Mouse (Mus musculus) kidney, postnatal 10 days (tissue): ENCODE measurements around the gene Tbxas1.

Experiments used
- DNase-seq: peaks from one replicate; pipeline ENCODE4 v3.0.0; 2021; ENCODE audit warnings: mixed read lengths

Gene Tbxas1

DNA sequence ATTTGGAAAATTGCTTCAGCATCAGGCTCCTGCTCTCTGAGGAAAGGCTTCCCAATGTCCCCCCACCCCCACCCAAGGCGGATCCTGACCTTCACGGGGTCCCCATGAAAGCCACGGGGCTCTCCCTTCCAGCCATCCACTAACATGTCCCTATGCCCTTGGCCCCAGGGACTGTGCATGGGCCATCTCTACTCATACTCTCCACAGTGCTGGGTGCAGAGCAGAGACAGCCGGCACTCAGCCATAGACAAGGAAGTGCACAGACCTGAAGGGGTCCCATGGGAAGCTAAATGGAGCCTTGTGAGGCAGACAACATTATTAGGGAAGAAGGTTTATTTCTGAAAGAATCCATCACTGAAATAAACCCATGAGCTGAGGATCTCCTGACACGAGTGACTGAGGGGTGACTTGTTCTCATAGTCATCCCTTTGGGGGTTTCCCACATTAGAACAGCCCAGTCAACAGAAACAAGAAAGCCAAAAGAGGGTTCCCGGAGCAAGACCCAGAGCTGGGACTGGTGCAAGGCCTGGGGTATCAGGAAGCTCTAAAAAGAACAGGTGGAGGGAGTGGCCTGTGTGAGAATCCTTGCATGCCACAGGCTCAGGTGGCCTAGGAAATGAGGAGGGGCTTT is 179.8 kb downstream of the Tbxas1 start:
- no peak for DNase-seq

DNA sequence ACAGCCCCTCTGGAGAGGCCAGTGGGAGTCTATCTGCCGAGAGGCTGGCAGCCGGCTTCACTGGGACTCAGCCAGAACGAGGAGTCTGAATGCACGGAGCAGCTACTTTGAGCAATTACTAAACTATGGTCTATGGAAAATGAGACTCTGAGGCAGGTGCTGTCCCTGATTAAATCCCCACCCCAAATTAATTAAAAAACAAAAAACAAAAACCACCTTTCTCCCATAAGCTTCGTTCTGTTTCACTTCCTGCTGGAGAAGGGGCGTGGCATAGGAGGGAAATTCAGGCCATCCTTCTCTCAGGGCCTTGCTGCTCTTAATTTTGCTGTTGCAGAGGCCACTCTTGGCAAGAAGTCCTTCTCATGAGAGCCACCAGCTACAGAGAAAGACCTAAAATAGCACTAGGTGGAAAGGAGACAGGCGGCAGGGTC is 180.6 kb downstream of the Tbxas1 start:
- DNase-seq, result no peak

DNA sequence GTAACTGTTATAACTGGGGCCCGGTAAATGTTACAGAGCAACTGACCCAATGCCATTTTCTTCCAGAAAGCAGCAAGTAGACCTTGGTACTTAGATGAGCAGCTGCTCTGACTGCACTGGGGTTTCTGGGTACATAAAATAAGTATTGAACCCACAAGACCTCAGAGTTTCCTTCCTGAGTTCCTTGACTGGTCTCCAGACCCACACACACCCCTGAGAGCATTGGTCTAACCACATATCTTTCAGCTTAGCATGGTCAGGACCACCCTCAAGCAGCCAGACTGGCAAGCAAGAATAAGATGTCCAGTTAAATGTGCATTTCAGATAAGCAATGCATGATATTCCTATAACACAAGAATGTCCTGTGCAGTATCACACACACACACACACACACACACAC is 182.0 kb downstream of the Tbxas1 start:
- no peak for DNase-seq

DNA sequence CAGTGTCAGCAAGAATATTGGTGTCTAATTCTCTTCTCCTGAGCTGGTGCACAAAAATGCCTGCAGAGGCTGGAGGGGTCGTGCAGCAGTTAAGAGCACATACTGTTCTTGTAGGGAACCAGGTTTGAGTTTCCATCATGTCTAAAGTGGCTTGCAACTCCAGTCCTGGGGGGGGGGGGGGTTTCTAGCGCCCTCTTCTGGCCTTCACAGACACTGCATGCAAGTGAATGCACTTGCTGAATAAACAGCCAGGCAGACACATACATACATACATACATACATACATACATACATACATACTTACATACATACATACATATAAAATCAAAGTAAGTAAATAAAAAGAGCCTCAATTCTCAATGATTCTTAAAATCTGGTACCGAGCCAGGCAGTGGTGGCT is 183.2 kb downstream of the Tbxas1 start:
- DNase-seq, result no peak

DNA sequence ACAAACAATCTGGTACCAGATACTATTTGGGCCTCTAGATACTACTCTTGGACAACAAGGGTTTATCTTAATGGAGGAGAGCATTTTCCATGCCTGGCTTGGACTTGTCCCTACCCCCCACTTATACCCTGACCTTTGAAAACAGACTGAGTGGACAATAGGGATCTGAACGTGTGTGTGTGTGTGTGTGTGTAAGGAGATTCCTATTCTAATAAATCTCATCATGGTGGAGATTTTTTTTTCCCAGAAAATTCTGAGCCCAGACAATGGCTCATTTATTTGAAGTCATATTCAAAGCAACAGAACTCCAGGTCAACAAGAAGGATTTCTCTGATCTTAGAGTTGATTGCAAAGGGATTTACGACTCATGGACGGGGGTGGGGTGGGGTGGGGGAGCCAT is 183.7 kb downstream of the Tbxas1 start:
- no peak for DNase-seq

DNA sequence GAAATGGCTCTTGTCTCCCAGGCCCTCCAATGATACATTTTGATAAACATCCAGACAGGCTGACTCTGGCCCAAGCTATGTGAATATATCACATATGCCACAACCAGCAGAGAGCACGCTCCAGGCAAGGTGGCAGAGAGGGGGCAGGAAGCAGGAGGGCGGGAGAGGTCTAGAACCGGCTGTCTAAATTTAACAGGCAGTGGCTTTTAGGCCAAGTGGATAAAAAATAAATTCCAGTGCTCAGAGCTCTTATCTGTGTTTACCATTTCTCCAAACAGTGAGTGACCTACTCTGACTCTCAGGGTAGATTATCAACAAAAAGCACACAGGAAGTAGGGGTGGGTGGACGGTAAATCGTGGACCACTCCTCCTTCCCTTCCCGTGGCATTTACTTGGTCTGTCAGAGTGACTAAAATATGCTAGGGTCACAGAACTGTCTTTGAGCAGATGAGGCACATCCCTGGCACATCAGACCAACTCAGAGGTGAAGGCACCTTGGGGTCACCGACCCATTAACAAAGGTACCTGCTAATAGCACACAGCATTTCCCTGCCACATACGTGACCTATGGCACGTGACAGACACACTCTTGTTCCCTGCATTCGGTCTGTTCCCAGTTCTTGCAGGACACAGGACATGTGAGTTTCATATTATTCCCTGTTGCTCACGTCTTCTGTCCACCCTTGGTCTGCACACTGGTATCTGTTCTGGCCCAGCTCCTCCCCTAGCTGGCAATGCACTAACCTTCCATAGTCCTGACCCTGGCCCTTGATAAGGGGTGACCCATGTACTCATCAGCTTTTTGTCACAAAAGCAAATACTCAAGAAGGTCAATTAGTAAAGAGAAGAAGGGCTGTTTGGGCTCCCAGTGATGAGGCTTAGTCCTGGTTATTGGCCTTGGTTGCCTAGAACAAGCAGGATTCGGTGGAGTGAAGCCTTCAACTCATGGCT is 184.6 kb downstream of the Tbxas1 start:
- DNase-seq, result peak; percentile 66

DNA sequence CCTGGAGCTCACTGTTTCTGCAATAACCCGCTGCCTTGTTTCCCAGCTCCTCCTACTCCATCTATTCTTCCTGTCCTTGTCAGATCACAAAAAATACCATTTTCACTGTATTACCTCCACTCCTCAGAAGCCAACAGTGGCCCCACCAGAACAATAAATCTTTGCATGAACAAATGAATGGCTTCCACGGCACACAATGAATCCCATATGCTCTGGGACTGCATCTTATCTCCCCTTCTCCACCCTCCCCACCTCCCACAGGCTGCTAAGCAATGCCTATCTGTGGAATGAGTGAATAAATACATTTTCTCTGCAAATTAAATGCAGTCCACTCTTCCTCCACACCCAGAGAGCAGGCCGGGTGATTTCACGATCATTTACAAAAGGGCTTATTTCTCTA is 186.0 kb downstream of the Tbxas1 start:
- no peak for DNase-seq

DNA sequence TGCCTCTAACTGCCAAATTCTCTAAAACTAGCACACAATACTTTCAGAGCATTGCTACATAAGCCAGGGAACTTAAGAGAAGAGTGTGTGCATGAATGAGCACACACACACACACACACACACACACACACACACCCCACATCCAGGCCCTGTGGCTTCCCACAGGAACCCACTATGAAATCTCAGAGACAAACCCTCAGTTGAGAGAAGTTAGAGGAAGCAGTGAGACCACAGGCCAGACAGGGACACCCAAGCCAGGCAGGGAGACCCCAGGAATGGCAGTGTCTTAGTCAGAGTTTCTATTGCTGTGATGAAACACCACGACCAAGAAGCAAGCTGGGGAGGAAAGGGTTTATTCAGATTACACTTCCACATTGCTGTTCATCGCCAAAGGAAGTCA is 188.3 kb downstream of the Tbxas1 start:
- DNase-seq, result no peak

DNA sequence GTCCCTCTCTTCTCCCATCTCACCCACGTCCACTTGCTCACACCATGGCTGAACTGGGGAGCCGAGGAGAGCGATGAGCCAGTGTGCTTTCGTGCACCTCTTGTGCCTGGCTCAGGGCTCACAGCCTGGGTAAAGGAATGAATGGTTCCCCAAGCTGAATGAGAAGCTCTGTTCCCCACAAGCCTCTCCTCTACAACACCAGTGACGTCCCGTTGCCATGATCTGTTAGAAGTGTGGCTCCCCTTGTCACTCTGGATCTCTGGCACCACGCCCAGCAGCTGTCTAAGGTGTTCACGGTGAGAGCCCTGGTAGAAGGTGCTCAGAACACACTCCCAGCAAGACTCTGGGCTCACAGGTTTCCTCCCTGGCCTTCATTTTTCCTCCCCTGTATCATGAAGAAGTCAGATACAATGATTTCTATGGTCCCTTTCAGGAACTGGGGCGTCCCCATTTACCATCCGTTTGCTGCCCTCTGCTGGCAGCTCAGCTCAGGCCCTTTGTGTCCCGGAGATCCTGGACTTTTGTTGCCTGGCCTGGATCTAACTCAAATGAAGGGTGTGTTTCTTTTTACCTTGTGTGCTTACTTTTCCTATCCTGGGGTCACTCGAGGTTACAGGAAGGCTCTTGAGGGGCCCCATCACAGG is 191.9 kb downstream of the Tbxas1 start:
- DNase-seq, result peak; percentile 95

DNA sequence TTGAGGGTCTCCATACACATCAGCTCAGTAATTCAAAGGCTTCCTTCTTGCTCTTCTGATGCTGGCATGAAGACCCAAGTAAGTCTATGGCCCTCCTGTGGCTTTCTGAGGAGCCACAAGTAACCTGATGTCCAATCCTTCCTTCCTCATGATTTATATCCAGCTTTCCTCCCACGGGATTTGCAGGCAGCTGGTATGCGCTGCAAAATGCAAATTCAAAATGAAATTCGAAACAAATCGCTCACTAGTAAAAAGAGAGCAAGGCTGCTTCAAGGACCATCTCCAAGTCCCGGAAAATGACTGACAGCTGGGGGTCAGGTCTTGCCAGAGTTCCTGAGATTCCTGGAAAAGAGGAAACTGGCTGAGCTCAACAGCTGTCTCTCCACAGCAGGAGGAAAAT is 197.5 kb downstream of the Tbxas1 start:
- no peak for DNase-seq

DNA sequence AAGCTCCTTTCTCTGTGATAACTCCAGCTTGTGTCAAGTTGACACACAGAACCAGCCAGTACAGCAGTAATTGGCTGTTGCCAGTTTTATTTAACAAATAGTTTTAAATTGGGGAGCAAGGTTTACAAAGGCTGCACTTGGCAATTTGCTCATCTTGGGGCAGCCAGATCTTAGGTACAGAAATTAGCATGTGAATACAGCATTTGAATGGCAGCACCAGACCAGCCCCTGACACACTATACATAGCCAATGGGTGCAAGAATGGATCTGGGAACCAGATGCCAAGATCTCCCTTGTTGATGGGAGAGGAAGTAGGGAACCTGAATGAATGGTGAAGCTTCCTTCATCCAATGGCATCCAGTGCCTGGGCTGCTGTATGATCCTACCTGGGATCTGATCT is 199.0 kb downstream of the Tbxas1 start:
- no peak for DNase-seq

DNA sequence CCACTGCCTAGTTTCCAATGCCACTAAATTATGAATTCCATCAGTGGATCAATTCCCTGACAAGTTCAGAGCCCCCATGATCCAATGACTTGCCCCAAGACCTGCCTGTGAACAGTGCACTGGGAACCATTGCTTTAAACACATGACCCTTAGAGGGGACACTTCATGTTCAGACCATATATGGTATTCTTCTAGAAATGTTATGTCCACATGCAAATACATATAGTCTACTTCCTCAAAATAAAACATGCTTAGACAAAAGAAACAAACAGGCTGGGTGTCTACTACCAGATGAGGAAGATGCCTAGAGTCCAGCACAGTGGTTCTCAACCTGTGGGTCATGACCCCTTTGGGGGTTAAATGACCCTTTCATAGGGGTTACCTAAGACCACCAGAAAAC is 201.3 kb downstream of the Tbxas1 start:
- DNase-seq, result no peak

DNA sequence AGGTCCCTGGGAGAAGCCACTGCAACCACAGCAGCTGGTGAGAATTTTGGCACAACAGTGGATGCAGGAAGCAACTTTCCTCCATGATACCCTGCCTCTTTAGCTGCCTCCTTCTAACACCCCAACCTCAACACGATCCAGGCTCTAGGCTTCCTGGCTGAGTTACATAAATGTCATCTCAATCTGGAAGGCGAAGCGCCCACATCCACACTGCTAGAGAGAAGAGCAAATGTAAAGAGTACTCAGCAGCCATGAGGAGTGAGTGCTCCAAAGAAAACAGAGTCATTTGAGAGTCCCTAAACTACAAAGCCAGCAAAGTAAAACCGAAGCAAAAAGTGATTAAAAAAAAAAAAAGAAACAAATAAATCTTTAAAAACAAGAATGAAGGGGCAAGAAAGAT is 229.4 kb downstream of the Tbxas1 start:
- no peak for DNase-seq

DNA sequence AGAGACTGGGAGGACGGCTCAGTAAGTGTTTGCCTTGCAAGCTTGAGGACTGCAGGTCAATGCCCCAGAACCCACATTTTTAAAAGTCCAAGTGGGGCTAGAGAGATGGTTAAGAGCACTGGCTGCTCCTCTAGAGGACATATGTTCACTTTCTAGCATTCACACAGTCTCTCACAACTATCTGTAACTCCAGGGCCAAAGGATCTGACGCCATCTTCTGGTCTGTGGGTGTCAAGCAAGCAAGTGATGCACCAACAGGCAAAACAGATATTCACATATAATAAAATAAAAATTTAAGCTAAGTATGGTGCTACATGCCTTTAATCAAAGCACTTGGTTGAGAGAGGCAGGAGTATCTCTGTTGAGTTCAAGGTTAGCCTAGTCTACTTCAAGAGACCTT is 231.6 kb downstream of the Tbxas1 start:
- no peak for DNase-seq

DNA sequence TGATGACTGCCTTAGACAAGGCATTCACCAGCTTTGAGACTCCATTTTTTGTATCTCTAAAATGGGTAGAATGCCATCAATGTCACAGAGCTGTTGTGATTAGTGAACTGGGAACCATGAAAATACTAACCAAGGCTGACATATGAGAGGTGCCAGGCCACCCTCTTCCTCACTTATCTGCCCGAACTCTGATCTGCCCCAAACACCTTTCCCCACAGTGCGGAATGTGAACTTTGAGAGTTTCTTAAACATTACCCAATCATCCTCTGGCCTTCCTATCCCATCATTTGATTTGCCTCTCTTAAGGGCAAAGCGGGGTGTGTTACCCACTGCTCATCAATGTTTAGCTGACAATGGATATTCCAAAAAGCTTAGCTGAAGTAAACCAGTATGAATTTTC is 237.5 kb downstream of the Tbxas1 start:
- DNase-seq, result no peak

DNA sequence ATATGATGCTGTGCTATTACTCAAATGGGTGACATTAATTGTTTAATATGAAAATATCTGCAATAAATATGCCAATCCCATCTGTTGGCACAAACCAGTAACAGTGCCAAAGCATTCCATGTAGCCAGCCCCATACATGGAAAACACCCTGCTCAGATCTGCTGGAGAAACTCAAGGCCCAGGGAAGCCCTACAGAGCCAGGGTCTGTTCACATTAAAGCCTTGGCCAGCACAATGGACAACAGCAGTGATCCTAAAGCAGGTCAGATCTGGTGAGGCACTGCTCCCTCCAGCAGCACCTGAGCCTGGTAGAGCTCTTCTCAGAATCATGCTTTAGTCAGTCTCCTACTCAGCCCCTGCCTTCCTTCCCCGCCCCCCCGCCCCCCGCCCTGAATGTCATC is 237.9 kb downstream of the Tbxas1 start:
- no peak for DNase-seq

DNA sequence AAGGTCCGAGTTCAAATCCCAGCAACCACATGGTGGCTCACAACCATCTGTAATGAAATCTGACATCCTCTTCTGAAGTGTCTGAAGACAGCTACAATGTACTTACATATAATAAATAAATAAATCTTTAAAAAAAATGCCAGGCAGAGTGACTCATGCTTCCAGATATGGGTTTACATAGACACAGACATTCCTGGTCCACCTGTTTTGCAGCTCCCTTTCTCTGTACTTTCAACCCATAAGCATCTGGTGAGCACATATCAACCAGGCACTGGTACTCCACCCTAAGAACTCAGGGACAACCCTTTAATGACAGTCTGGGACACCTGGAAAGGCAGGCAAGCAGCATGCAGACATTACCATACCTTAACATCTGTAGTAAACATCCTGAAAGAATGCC is 240.2 kb downstream of the Tbxas1 start:
- DNase-seq, result no peak

DNA sequence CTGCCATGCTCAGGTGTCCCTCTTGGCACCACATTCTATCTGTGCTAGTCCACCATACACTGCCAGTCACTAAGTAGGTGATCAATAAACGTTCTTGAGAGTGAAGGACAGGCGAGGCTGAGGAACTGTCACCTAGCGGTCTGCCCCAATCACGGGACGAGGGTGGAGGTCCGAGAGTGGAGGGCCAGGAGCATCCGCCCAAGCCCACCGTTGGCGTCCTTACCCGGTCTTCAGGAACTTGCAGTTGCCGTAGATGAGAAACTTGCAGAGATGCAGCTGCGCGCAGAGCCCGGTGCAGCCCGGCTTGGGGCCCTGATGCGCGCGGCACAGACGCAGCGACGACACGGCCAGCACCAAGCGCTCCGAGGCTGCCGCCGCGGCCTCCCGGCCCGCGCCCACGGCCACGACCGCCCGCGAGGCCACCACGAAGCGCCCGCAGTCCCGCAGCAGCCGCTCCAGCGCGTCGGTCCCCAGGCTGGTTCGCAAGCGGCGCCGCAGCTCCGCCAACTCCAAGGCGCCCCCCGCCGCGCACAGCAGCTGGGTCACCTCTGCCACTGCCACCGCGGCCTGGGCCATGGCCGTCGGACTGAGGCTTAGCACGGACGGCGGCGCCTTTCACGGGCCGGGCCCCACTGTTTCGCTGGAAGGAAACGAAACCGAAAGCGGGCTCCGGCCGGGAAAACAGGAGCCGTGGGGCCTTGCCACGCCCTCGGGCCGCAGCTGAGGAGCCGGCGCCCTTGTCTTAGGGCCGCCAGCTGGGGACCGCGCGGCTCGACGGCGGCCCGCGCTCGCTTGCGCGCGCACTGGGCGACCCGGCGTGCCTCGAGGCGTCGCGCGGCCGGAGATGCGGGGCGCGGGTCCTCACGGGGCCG is 242.6 kb downstream of the Tbxas1 start, which contains the start of gene Parp12:
TSS of gene Parp12 (minus strand) at position 766 of the 872 bp plus-strand sequence.
- peak; percentile 92 for DNase-seq

DNA sequence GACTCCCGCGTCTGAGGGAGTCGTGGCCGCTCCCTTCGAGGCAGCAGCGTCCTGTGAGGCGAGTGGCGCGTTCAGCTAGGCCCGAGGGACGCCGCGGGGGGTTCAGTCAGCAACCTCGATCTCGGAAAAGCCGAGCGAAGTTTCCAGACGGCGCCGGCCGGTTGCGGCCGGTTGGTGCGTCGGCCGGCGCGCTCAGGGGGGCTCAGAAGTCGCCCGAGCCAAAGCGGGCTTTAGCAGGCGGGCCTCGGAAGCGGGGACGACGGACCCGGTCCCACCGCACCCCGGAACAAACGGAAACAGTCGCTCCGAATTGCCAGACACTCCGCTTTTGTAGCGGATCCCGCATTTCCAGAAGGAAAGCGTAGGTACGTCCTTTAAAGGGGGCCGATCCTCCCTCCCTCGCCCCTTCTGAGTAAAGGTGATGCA is 243.3 kb downstream of the Tbxas1 start:
- DNase-seq, result peak; percentile 76

DNA sequence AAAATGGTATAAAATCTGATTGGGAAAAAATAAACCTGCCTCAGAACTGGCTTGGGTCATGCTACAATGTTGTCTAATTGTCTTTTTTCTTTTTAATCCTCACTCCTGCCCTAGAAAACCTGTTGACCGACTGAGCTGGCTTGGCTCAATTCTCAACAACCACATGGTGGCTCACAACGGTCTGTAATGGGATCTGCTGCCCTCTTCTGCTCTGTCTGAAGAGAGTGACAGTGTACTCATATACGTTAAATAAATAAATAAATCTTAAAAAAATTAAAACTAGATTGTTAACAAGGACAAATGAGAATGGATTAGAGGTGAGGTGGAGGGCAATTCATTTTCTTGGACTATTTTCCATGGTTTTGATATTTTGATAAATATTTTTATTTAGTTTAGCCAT is 245.5 kb downstream of the Tbxas1 start:
- no peak for DNase-seq

DNA sequence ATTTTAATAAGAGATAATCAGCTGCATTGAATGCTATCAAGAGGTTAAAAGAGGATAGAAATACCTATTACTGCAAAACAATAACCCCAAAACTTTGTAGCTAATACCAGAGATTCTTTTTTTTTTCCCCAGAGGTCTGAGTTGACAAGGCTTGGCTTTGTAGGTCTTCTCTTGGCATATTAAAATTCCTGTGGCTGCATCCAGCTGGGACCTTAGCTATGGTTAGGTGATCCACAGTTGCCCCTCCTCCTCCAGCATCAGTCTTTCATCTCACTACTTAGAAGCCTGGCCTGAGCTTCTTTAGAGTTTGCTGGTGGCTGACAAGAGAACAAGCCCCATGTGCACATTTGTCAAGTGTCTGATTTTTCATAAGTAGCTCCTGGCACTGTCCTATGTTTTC is 249.5 kb downstream of the Tbxas1 start:
- no peak for DNase-seq

DNA sequence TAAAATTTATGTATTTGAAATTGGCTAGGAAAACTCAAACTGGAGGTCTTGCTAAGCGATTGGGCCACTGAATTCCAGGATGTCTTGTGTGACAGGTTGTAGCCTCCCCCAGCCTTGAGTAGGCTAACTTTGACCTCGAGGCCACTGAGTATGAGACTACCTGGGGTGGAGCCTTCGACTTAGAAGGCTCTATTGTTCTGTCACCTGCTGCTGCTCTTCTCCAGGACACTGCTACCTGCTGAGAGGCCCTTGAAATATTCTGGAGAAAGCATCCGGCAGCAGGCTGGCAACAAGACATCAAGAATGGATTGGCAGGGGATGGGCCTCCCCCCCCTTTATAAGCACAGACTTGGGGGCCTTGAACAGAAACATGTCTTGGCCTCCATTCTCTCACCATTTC is 256.3 kb downstream of the Tbxas1 start:
- DNase-seq, result no peak

DNA sequence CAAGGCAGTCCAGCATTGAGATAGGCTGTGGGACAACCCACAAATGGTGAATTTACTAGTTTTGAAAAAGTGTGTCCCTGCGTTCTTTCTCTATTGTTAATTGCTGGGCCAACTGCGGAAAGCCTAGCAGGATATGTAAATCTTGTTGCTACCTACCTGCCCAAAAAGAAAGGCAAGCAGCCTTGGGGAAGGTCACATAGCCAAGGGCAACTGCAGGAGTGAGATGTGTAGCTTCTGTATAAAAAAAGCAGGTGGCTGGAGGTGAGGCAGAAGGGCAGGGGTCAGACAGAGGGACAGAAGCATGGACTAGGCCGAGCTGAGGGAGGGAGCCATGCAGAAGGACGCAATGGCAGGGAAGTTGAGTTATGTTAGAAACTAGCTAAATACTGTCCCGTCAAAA is 257.4 kb downstream of the Tbxas1 start:
- no peak for DNase-seq
